In the genomic region with DNA sequence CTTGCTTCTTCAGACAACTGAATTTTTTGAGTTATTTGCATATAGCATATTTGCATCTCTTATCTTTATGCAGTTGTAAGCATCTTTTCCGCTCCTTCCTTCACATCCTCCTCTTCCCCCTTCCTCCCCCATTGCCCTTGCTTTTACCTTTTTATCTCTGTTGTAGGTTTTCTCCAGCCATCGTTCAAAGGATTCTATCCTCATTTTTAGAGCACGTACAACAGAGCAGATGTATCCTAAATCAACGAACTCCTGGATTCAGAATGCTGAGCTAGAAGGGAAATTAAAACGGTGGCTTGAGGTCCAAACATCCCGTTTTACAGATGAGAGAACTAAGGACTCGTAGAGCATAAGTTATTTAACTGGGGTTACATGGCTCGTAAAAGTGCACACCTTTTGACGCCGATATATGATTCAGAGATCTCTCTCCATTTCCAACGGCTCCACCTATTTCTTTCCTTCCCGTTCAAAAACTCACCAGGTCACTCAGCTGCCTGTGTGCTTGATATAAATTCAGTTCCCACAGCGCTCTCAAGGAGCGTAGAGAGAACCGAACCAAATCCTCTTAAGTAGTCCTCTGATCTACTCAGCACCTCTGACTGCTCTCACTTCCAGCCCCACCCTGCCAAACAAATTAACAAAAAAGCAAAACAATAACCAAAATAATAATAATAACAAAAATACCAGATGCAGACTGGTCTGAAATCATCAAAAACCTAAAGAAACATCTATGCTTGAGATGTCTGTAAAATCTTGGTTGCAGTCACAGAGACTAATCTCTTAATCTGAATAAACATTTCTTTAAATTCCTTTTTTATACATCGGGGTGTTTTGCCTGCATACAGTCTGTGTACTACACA, we compare ENCODE assay signal across 8 mouse cellular contexts. TPM values are rescaled to one million over a fixed set of nuclear protein-coding genes. Genes with fewer than 3 reads are reported as not detected.
A peak's percentile ranks its signal among the peaks of the same experiment; 100 is the strongest.
DNase-seq lines count a peak whose midpoint lies in the region; ATAC-seq lines count a peak whose summit lies in the region.

No protein-coding gene starts in this region.

- WGBS in heart, embryonic 14.5 days, result 23% methylated on average over 16 of the region's 16 CpGs
- 23% methylated on average over 16 of the region's 16 CpGs for WGBS in hindbrain, embryonic 10.5 days
- 13% methylated on average over 16 of the region's 16 CpGs for WGBS in midbrain, embryonic 10.5 days

- no peaks in the 10 kb centered on the region for H3K27me3 ChIP-seq in heart, embryonic 14.5 days (ENCODE audit: control insufficient read depth, insufficient read depth, low read length)
- H3K27me3 ChIP-seq in hindbrain, embryonic 10.5 days (ENCODE audit: insufficient read depth, poor library complexity, severe bottlenecking), result no peaks in the 10 kb centered on the region
- no peaks in the 10 kb centered on the region for H3K27me3 ChIP-seq in midbrain, embryonic 10.5 days (ENCODE audit: low read depth, poor library complexity, severe bottlenecking)

- peak overlapping the region; percentile 100 for H3K9ac ChIP-seq in heart, embryonic 14.5 days (ENCODE audit: low read length)

- H3K36me3 ChIP-seq in heart, embryonic 14.5 days (ENCODE audit: control insufficient read depth, insufficient read depth, low read length), result no peaks in the 10 kb centered on the region
- H3K36me3 ChIP-seq in hindbrain, embryonic 10.5 days, result no peaks in the 10 kb centered on the region; the same call in 1 of the 2 replicates
- peaks cover 9% of the 10 kb centered on the region; the same call in 1 of the 2 replicates for H3K36me3 ChIP-seq in midbrain, embryonic 10.5 days

- no peak for ATAC-seq in heart, embryonic 14.5 days (ENCODE audit: insufficient number of reproducible peaks, insufficient read depth, low FRiP score, low read depth)

- H3K9me3 ChIP-seq in heart, embryonic 14.5 days (ENCODE audit: control insufficient read depth, low read length), result no peaks in the 10 kb centered on the region
- no peaks in the 10 kb centered on the region for H3K9me3 ChIP-seq in hindbrain, embryonic 10.5 days
- no peaks in the 10 kb centered on the region for H3K9me3 ChIP-seq in midbrain, embryonic 10.5 days (replicated peaks)

- H3K4me3 ChIP-seq in heart, embryonic 14.5 days (ENCODE audit: control insufficient read depth in 1 of 2, insufficient read depth in 1 of 2, low read depth in 1 of 2, low read length in 2 of 2), result peak overlapping the region in 1 of 2 experiments; percentile 95; a peak in 3 of 4 replicates
- peak overlapping the region; percentile 71 for H3K4me3 ChIP-seq in hindbrain, embryonic 10.5 days
- H3K4me3 ChIP-seq in midbrain, embryonic 10.5 days, result peak overlapping the region; percentile 98

- intact Hi-C loops in heart, postnatal 25 days (cut with DNase I), result loop anchor here (10.0 kb wide), 1 partner anchor 313 kb away; a partner anchor contains a TSS
- intact Hi-C loops in left cerebral cortex, postnatal 10 days (cut with DNase I), result loop anchor here (5.0 kb wide), 1 partner anchor 55 kb away; no protein-coding TSS in a partner anchor
- intact Hi-C loops in left cerebral cortex, postnatal 4 days (cut with DNase I), result no loop called here

- no peak for DNase-seq in heart, postnatal 25 days (ENCODE audit: low spot score)
- peak; percentile 55 for DNase-seq in MEL-GATA-1-ER (ENCODE audit: extremely low read depth, low read depth)
- no peak for DNase-seq in hindbrain, embryonic 10.5 days (ENCODE audit: low spot score)
- DNase-seq in midbrain, embryonic 10.5 days (ENCODE audit: low spot score), result peak; percentile 35
- DNase-seq in left cerebral cortex, postnatal 10 days (ENCODE audit: extremely low spot score in 1 of 2, low spot score in 2 of 2), result no peak
- no peak for DNase-seq in frontal cortex, postnatal 36 days (ENCODE audit: low spot score in 2 of 2)
- DNase-seq in left cerebral cortex, postnatal 4 days, result no peak

- H3K27ac ChIP-seq in heart, embryonic 14.5 days (replicated peaks in 1 of 2; ENCODE audit: control insufficient read depth in 1 of 2, insufficient read depth in 1 of 2, low read depth in 2 of 2, low read length in 2 of 2), result peak overlapping the region in 1 of 2 experiments; percentile 7; a peak in 1 of 4 replicates
- peak overlapping the region; percentile 100 for H3K27ac ChIP-seq in hindbrain, embryonic 10.5 days
- peak overlapping the region; percentile 100 for H3K27ac ChIP-seq in midbrain, embryonic 10.5 days (replicated peaks)

- peaks cover 2 to 13% of the 10 kb centered on the region in 2 experiments for H3K4me1 ChIP-seq in heart, embryonic 14.5 days (ENCODE audit: control insufficient read depth in 2 of 2, insufficient read depth in 2 of 2, low read length in 2 of 2)
- H3K4me1 ChIP-seq in hindbrain, embryonic 10.5 days (replicated peaks), result 0 out of 2 replicates have a peak, but pooled peaks cover 15% of the 10 kb centered on the region
- H3K4me1 ChIP-seq in midbrain, embryonic 10.5 days, result peaks cover 18% of the 10 kb centered on the region

- H3K4me2 ChIP-seq in heart, embryonic 14.5 days (ENCODE audit: low read length), result peak overlapping the region; percentile 71

RNA-seq across cellular contexts. Expression of a gene that starts 2.2 kb away (rescaled TPM):
- 93.0 and 101 TPM in 2 replicates for polyA plus RNA-seq in heart, embryonic 14.5 days (2014; fragmentation: Nextera tagmentation; extraction: Ambion mirVana)
- 10 to 100 TPM; 27.9 to 35.2 TPM for total RNA-seq in heart, postnatal 25 days (2021)
- 188 and 221 TPM in 2 replicates for polyA plus RNA-seq in hindbrain, embryonic 10.5 days (2016; fragmentation: Nextera tagmentation; extraction: Ambion mirVana)
- 222 and 239 TPM in 2 replicates for polyA plus RNA-seq in midbrain, embryonic 10.5 days (2016; fragmentation: Nextera tagmentation; extraction: Ambion mirVana)
- total RNA-seq in left cerebral cortex, postnatal 10 days (2021), result 100 to 1,000 TPM; 104 to 110 TPM
- total RNA-seq in left cerebral cortex, postnatal 4 days (2021), result 100 to 1,000 TPM; 145 to 163 TPM

Comparison
In these comparisons a context has a peak if more than half of its experiments do, and no peak if none do; other contexts are left out.
1. DNase-seq: peak in MEL-GATA-1-ER (single experiment) and midbrain, embryonic 10.5 days (single experiment); none in heart, postnatal 25 days (single experiment), hindbrain, embryonic 10.5 days (single experiment), left cerebral cortex, postnatal 10 days (0 of 2), frontal cortex, postnatal 36 days (0 of 2) and left cerebral cortex, postnatal 4 days (single experiment).